Mouse (Mus musculus) hematopoietic stem cell, adult 5-6 weeks (primary cell): ENCODE measurements around the gene Tmem102. TPM values are rescaled to one million over a fixed set of nuclear protein-coding genes. Genes with fewer than 3 reads are reported as not detected.

Experiments
- ATAC-seq, 2 experiments: fragments of 125-278 bp in 1 of 2; replicated peaks in 1 of 2; 2 replicates each; pipeline ENCODE4 v1.8.0; 2016 to 2017; ENCODE audit warnings: inconsistent platforms in 2 of 2, mild to moderate bottlenecking in 2 of 2, moderate number of reproducible peaks in 2 of 2, low read depth in 1 of 2, moderate TSS enrichment in 1 of 2; ENCODE audit not compliant: low FRiP score in 2 of 2, poor library complexity in 2 of 2, severe bottlenecking in 2 of 2, insufficient read depth in 1 of 2, low TSS enrichment in 1 of 2
- total RNA-seq: library from RNA; stranded (forward); fragments of 172-1452, 232-1000 nt; gene quantifications from 2 replicates; pipeline ENCODE4 v1.2.3, GENCODE M21; 2017

The Tmem102 gene
- total RNA-seq, 1 experiment from 2014 or later: 0.30 TPM

GRCm38 (mm10) chr11:69800392-69801197 is 4.8 kb downstream of the Tmem102 start:
- ATAC-seq: no peak

- ATAC-seq: no peak; a peak in 1 of 4 replicates
These were observed 5.4 kb downstream of the Tmem102 start for GRCm38 (mm10) chr11:69800138-69800391.

- no peak for ATAC-seq
These were observed 5.9 kb downstream of the Tmem102 start for GRCm38 (mm10) chr11:69799394-69800137.

- no peak for ATAC-seq
These were observed 7.5 kb downstream of the Tmem102 start for GRCm38 (mm10) chr11:69797924-69798323.

GRCm38 (mm10) chr11:69795983-69796435 is 9.4 kb downstream of the Tmem102 start:
- ATAC-seq: no peak

GRCm38 (mm10) chr11:69795168-69795982 is 10.0 kb downstream of the Tmem102 start, which contains the start of gene Chrnb1:
TSS of gene Chrnb1 (minus strand) at chr11:69795943.
- peak; percentile 94 to 97 for ATAC-seq

- ATAC-seq: no peak
These were observed 12.0 kb downstream of the Tmem102 start for GRCm38 (mm10) chr11:69793429-69793828.

- ATAC-seq: no peak
These were observed 14.0 kb downstream of the Tmem102 start for GRCm38 (mm10) chr11:69791420-69791819.

GRCm38 (mm10) chr11:69789431-69789830 is 16.0 kb downstream of the Tmem102 start:
- ATAC-seq: no peak

GRCm38 (mm10) chr11:69787306-69787705 is 18.1 kb downstream of the Tmem102 start:
- no peak for ATAC-seq

GRCm38 (mm10) chr11:69784793-69785272 is 20.6 kb downstream of the Tmem102 start:
- peak in 1 of 2 experiments; percentile 56; a peak in 1 of 4 replicates for ATAC-seq

- ATAC-seq: no peak
These were observed 23.6 kb downstream of the Tmem102 start for GRCm38 (mm10) chr11:69781828-69782227.

GRCm38 (mm10) chr11:69778985-69779384 is 26.4 kb downstream of the Tmem102 start:
- ATAC-seq: no peak

- no peak; a peak in 1 of 4 replicates for ATAC-seq
These were observed 27.0 kb downstream of the Tmem102 start for GRCm38 (mm10) chr11:69778258-69778982.

GRCm38 (mm10) chr11:69777504-69778257 is 27.7 kb downstream of the Tmem102 start:
- peak; percentile 12 to 40; a peak in 2 of 4 replicates for ATAC-seq

- no peak for ATAC-seq
These were observed 28.9 kb downstream of the Tmem102 start for GRCm38 (mm10) chr11:69776488-69776887.
